ENCODE assay signal across 8 mouse cellular contexts in the genomic region with DNA sequence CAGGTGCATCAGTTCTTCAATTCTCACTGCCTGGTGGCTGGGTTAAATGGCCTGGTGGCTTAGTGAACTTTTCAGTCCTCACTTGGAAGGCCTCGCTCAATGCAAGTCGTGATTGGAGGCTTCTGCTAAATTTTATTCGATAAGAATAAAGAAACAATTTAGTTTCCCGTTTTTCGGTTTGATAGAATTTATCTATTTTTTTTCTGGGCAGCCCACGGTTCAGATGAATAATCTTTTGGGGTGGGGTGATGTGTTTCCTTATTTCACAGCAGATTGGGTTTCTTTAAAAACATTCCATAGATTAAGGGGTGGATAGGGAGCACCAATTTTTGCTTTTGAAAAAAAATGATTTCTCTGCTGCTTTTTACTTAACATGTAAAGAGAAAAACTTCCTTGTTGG. TPM values are rescaled to one million over a fixed set of nuclear protein-coding genes. Genes with fewer than 3 reads are reported as not detected.
DNase-seq lines count a peak whose midpoint lies in the region; ATAC-seq and TF ChIP-seq lines count a peak whose summit lies in the region.

No protein-coding gene starts in this region.

- H3K27ac ChIP-seq in liver, adult 2 months (replicated peaks; ENCODE audit: insufficient read depth, low read depth, low read length) = no peak overlapping the region
- H3K27ac ChIP-seq in embryonic facial prominence, embryonic 13.5 days = no peak overlapping the region
- H3K27ac ChIP-seq in intestine, embryonic 14.5 days (ENCODE audit: low read depth) = peak overlapping the region; percentile 47; the same call in 1 of the 2 replicates
- peak overlapping the region; percentile 89 for H3K27ac ChIP-seq in midbrain, postnatal 0 days (ENCODE audit: low read depth, low read length)

- H3K9me3 ChIP-seq in embryonic facial prominence, embryonic 13.5 days = no peaks in the 10 kb centered on the region
- H3K9me3 ChIP-seq in intestine, embryonic 14.5 days (ENCODE audit: control insufficient read depth, low read length) = no peaks in the 10 kb centered on the region
- no peaks in the 10 kb centered on the region for H3K9me3 ChIP-seq in midbrain, postnatal 0 days (ENCODE audit: low read length)

- H3K9ac ChIP-seq in liver, adult 2 months (ENCODE audit: low read depth, low read length) = peak overlapping the region; percentile 69
- peak overlapping the region; percentile 76 for H3K9ac ChIP-seq in embryonic facial prominence, embryonic 13.5 days
- peak overlapping the region; percentile 58 for H3K9ac ChIP-seq in intestine, embryonic 14.5 days (ENCODE audit: low read length)
- peak overlapping the region; percentile 85 for H3K9ac ChIP-seq in midbrain, postnatal 0 days (replicated peaks; ENCODE audit: low read length, poor library complexity, severe bottlenecking)

- no peaks in the 10 kb centered on the region for H3K27me3 ChIP-seq in liver, adult 2 months (ENCODE audit: control insufficient read depth, insufficient read depth, low read length)
- no peaks in the 10 kb centered on the region for H3K27me3 ChIP-seq in embryonic facial prominence, embryonic 13.5 days
- no peaks in the 10 kb centered on the region for H3K27me3 ChIP-seq in intestine, embryonic 14.5 days (replicated peaks; ENCODE audit: control insufficient read depth, insufficient read depth, low read length)
- no peaks in the 10 kb centered on the region for H3K27me3 ChIP-seq in midbrain, postnatal 0 days (ENCODE audit: insufficient read depth, low read length)

- ATAC-seq in embryonic facial prominence, embryonic 13.5 days (ENCODE audit: insufficient number of reproducible peaks, insufficient read depth, low FRiP score, low TSS enrichment, low read depth) = no peak
- no peak for ATAC-seq in intestine, embryonic 14.5 days (replicated peaks; ENCODE audit: low FRiP score, low TSS enrichment, low read depth)
- no peak; the same call in 1 of the 2 replicates for ATAC-seq in midbrain, postnatal 0 days (ENCODE audit: low FRiP score)
- no peak for ATAC-seq in monocyte, adult 5-6 weeks (replicated peaks; ENCODE audit: insufficient number of reproducible peaks, low FRiP score, low TSS enrichment, poor library complexity, severe bottlenecking)

- peaks cover 4% of the 10 kb centered on the region for H3K4me1 ChIP-seq in liver, adult 2 months (ENCODE audit: control insufficient read depth, insufficient read depth, low read length)
- H3K4me1 ChIP-seq in embryonic facial prominence, embryonic 13.5 days = 0 out of 2 replicates have a peak, but pooled peaks cover 4% of the 10 kb centered on the region
- H3K4me1 ChIP-seq in intestine, embryonic 14.5 days (replicated peaks; ENCODE audit: control insufficient read depth, insufficient read depth, low read length) = no peaks in the 10 kb centered on the region
- H3K4me1 ChIP-seq in midbrain, postnatal 0 days (ENCODE audit: insufficient read depth, low read length) = peaks cover 7% of the 10 kb centered on the region

- H3K4me2 ChIP-seq in embryonic facial prominence, embryonic 13.5 days = peak overlapping the region; percentile 71
- peak overlapping the region; percentile 61 for H3K4me2 ChIP-seq in intestine, embryonic 14.5 days (ENCODE audit: low read length)
- peak overlapping the region; percentile 74 for H3K4me2 ChIP-seq in midbrain, postnatal 0 days (ENCODE audit: low read depth, low read length, poor library complexity, severe bottlenecking)

- no peaks in the 10 kb centered on the region for H3K79me2 ChIP-seq in liver, adult 2 months (ENCODE audit: control insufficient read depth, insufficient read depth, low read length)

- DNase-seq in liver, adult 2 months (ENCODE audit: extremely low read depth, low read depth, low spot score) = no peak
- DNase-seq in liver = no peak
- DNase-seq in intestine, embryonic 14.5 days (ENCODE audit: low spot score) = no peak
- no peak for DNase-seq in midbrain, postnatal 0 days (ENCODE audit: low spot score)
- no peak for DNase-seq in cerebellum, postnatal 4 days (ENCODE audit: low spot score in 2 of 2)
- DNase-seq in thymus, postnatal 0 days (ENCODE audit: low spot score) = no peak

- TF ChIP-seq POLR2A in liver, adult 2 months (IDR thresholded peaks at IDR 0.05; ENCODE audit: extremely low read depth, insufficient read depth, low read length) = no peak

- no peak overlapping the region for H3K4me3 ChIP-seq in liver, adult 2 months (ENCODE audit: insufficient read depth, low read depth, low read length)
- peak overlapping the region; percentile 67 for H3K4me3 ChIP-seq in embryonic facial prominence, embryonic 13.5 days
- peak overlapping the region; percentile 62 for H3K4me3 ChIP-seq in intestine, embryonic 14.5 days (ENCODE audit: low read depth, low read length)
- peak overlapping the region; percentile 69 for H3K4me3 ChIP-seq in midbrain, postnatal 0 days (ENCODE audit: low read depth, low read length)

- 50% methylated on average over 6 of the region's 6 CpGs for whole genome bisulfite sequencing in liver, adult 2 months
- 48% methylated on average over 6 of the region's 6 CpGs for WGBS in embryonic facial prominence, embryonic 13.5 days
- 42% methylated on average over 6 of the region's 6 CpGs for WGBS in intestine, embryonic 14.5 days
- WGBS in midbrain, postnatal 0 days = 36% methylated on average over 6 of the region's 6 CpGs

- H3K36me3 ChIP-seq in liver, adult 2 months (ENCODE audit: control insufficient read depth, insufficient read depth, low read length) = no peaks in the 10 kb centered on the region
- no peaks in the 10 kb centered on the region for H3K36me3 ChIP-seq in embryonic facial prominence, embryonic 13.5 days
- H3K36me3 ChIP-seq in intestine, embryonic 14.5 days (ENCODE audit: control insufficient read depth, insufficient read depth, low read length) = no peaks in the 10 kb centered on the region
- 0 out of 2 replicates have a peak, but pooled peaks cover under 1% of the 10 kb centered on the region for H3K36me3 ChIP-seq in midbrain, postnatal 0 days (ENCODE audit: insufficient read depth, low read length)

- no peak for TF ChIP-seq CTCF in liver, adult 2 months (IDR thresholded peaks at IDR 0.05; ENCODE audit: low read depth, low read length)
- TF ChIP-seq CTCF in midbrain, postnatal 0 days (IDR thresholded peaks at IDR 0.05) = no peak

RNA-seq across cellular contexts. Expression of a gene that starts 0.8 kb away (rescaled TPM):
- 3.5 and 4.0 TPM in 2 replicates for total RNA-seq in liver, adult 2 months (2014; rRNA removed)
- polyA plus RNA-seq in liver, adult 2 months (2012; rRNA removed) = 1.2 and 2.0 TPM in 2 replicates
- 6.5 and 7.4 TPM in 2 replicates for polyA plus RNA-seq in embryonic facial prominence, embryonic 13.5 days (2015; fragmentation: Nextera tagmentation; extraction: Ambion mirVana)
- 7.5 and 9.1 TPM in 2 replicates for polyA plus RNA-seq in intestine, embryonic 14.5 days (2014; fragmentation: Nextera tagmentation; extraction: Ambion mirVana)
- 18.2 and 22.6 TPM in 2 replicates for total RNA-seq in midbrain, postnatal 0 days (2014; rRNA removed)
- polyA plus RNA-seq in midbrain, postnatal 0 days (2015; fragmentation: Nextera tagmentation; extraction: Ambion mirVana) = 17.8 and 18.5 TPM in 2 replicates
- polyA plus RNA-seq in thymus, postnatal 0 days (2015; fragmentation: Nextera tagmentation; extraction: Ambion mirVana) = 5.0 and 6.2 TPM in 2 replicates
- 2.4 to 3.8 TPM (median 2.7 TPM) in 3 replicates for total RNA-seq in monocyte, adult 5-6 weeks (2017)

RNA-seq across cellular contexts. Expression of a gene that starts 1.1 kb away (rescaled TPM):
- not detected in 2 replicates for total RNA-seq in liver, adult 2 months (2014; rRNA removed)
- polyA plus RNA-seq in liver, adult 2 months (2012; rRNA removed) = not detected in 2 replicates
- 0.41 TPM in 1 of 2 replicates, not detected in the other for polyA plus RNA-seq in embryonic facial prominence, embryonic 13.5 days (2015; fragmentation: Nextera tagmentation; extraction: Ambion mirVana)
- 0.41 and 0.70 TPM in 2 replicates for polyA plus RNA-seq in intestine, embryonic 14.5 days (2014; fragmentation: Nextera tagmentation; extraction: Ambion mirVana)
- total RNA-seq in midbrain, postnatal 0 days (2014; rRNA removed) = 3.4 and 6.2 TPM in 2 replicates
- polyA plus RNA-seq in midbrain, postnatal 0 days (2015; fragmentation: Nextera tagmentation; extraction: Ambion mirVana) = 6.6 and 7.7 TPM in 2 replicates
- 1.2 and 1.6 TPM in 2 replicates for polyA plus RNA-seq in thymus, postnatal 0 days (2015; fragmentation: Nextera tagmentation; extraction: Ambion mirVana)
- total RNA-seq in monocyte, adult 5-6 weeks (2017) = 1.8 to 5.6 TPM (median 3.9 TPM) in 3 replicates

Comparison
In these comparisons a context has a peak if more than half of its experiments do, and no peak if none do; other contexts are left out.
1. H3K27ac ChIP-seq: peak in intestine, embryonic 14.5 days (single experiment) and midbrain, postnatal 0 days (single experiment); none in liver, adult 2 months (single experiment) and embryonic facial prominence, embryonic 13.5 days (single experiment).
2. Peak in every context shown above with its lines, with median percentiles within 50 percentile points of each other: H3K9ac ChIP-seq and H3K4me2 ChIP-seq.